Mouse (Mus musculus) right cerebral cortex, postnatal 14 days (tissue): ENCODE data around the gene Lcor.
A peak's percentile ranks its signal among the peaks of the same experiment; 100 is the strongest.

ENCODE experiments used
- DNase-seq: peaks from one replicate; pipeline ENCODE4 v3.0.0; 2022

Lcor gene

GRCm38 (mm10) chr19:41482190-41482908 lies at the start of gene Lcor:
TSS of gene Lcor (plus strand) at chr19:41482637.
- DNase-seq: peak; percentile 78

- no peak for DNase-seq
Measured at GRCm38 (mm10) chr19:41435366-41435765, 47.1 kb upstream of the Lcor start.

- no peak for DNase-seq
Measured at GRCm38 (mm10) chr19:41436461-41436860, 46.0 kb upstream of the Lcor start.

- DNase-seq: no peak
Measured at GRCm38 (mm10) chr19:41438953-41439352, 43.5 kb upstream of the Lcor start.

GRCm38 (mm10) chr19:41441446-41441845 lies 41.0 kb upstream of the Lcor start:
- DNase-seq: no peak

- DNase-seq: no peak
Measured at GRCm38 (mm10) chr19:41441911-41442607, 40.4 kb upstream of the Lcor start.

GRCm38 (mm10) chr19:41442608-41442969 lies 39.8 kb upstream of the Lcor start:
- peak; percentile 40 for DNase-seq

GRCm38 (mm10) chr19:41444491-41444890 lies 37.9 kb upstream of the Lcor start:
- no peak for DNase-seq

GRCm38 (mm10) chr19:41445013-41445610 lies 37.3 kb upstream of the Lcor start:
- DNase-seq: no peak

GRCm38 (mm10) chr19:41445723-41446122 lies 36.7 kb upstream of the Lcor start:
- no peak for DNase-seq

- DNase-seq: no peak
Measured at GRCm38 (mm10) chr19:41447166-41447565, 35.3 kb upstream of the Lcor start.

- no peak for DNase-seq
Measured at GRCm38 (mm10) chr19:41447760-41448159, 34.7 kb upstream of the Lcor start.

- DNase-seq: no peak
Measured at GRCm38 (mm10) chr19:41449415-41450075, 32.9 kb upstream of the Lcor start.

- DNase-seq: no peak
Measured at GRCm38 (mm10) chr19:41452166-41452565, 30.3 kb upstream of the Lcor start.

GRCm38 (mm10) chr19:41454601-41455000 lies 27.8 kb upstream of the Lcor start:
- no peak for DNase-seq

GRCm38 (mm10) chr19:41455091-41455626 lies 27.3 kb upstream of the Lcor start:
- DNase-seq: no peak

GRCm38 (mm10) chr19:41457181-41457580 lies 25.3 kb upstream of the Lcor start:
- no peak for DNase-seq

- no peak for DNase-seq
Measured at GRCm38 (mm10) chr19:41462166-41462735, 20.2 kb upstream of the Lcor start.

GRCm38 (mm10) chr19:41463841-41464240 lies 18.6 kb upstream of the Lcor start:
- DNase-seq: no peak

GRCm38 (mm10) chr19:41466475-41466874 lies 16.0 kb upstream of the Lcor start:
- no peak for DNase-seq

- no peak for DNase-seq
Measured at GRCm38 (mm10) chr19:41473566-41474135, 8.8 kb upstream of the Lcor start.

GRCm38 (mm10) chr19:41474943-41475342 lies 7.5 kb upstream of the Lcor start:
- DNase-seq: no peak
